Mouse (Mus musculus): Measurements from ENCODE around the gene Rbbp8nl. TPM values are rescaled to one million over a fixed set of nuclear protein-coding genes. Genes with fewer than 3 reads are reported as not detected.

The Rbbp8nl gene
- polyA plus RNA-seq (2012; rRNA removed) = 2.0 and 2.3 TPM in 2 replicates
- polyA plus RNA-seq (2014; fragmentation: Nextera tagmentation; extraction: Ambion mirVana) = 1.0 and 1.3 TPM in 2 replicates

- no peak within 1 kb of the TSS for H3K27ac ChIP-seq (replicated peaks; ENCODE audit: low read depth, low read length)
- H3K9me3 ChIP-seq (ENCODE audit: control insufficient read depth, low read length) = no peaks in the 10 kb centered on the region
- WGBS = 38% methylated on average over 16 of the region's 16 CpGs
- H3K4me1 ChIP-seq (ENCODE audit: control insufficient read depth, insufficient read depth, low read length) = no peaks in the 10 kb centered on the region
- TF ChIP-seq POLR2A (IDR thresholded peaks at IDR 0.05; ENCODE audit: borderline replicate concordance, extremely low read depth, insufficient read depth, insufficient read length) = no peak
- no peaks in the 10 kb centered on the region for H3K36me3 ChIP-seq (ENCODE audit: control insufficient read depth, insufficient read depth, low read length)
- H3K9ac ChIP-seq (ENCODE audit: low read depth, low read length, severe bottlenecking) = no peak within 1 kb of the TSS
- no peaks in the 10 kb centered on the region for H3K27me3 ChIP-seq (ENCODE audit: control insufficient read depth, insufficient read depth, low read length)
- 0 out of 2 replicates have a peak within 1 kb of the TSS, but pooled peaks have one; percentile 2 for H3K4me3 ChIP-seq (replicated peaks; ENCODE audit: low read length)
- H3K4me2 ChIP-seq (replicated peaks; ENCODE audit: low read depth, low read length, severe bottlenecking) = no peak within 1 kb of the TSS
- peak; percentile 52 for DNase-seq (ENCODE audit: low spot score)
- no peak for ATAC-seq (ENCODE audit: low FRiP score, low read depth)
These were observed at the start of gene Rbbp8nl for GRCm38 (mm10) chr2:180289440-180290108. Gene Rbbp8nl (minus strand): TSS chr2:180289879.

- Histone ChIP-seq H3K36me3 (ENCODE audit: control insufficient read depth, insufficient read depth, low read length) (no peaks in the 10 kb centered on the region), H3K27ac (replicated peaks; ENCODE audit: low read depth, low read length) (no peak within 1 kb of the TSS), H3K4me2 (replicated peaks; ENCODE audit: low read depth, low read length, severe bottlenecking) (peak within 1 kb of the TSS; percentile 62), H3K4me3 (replicated peaks; ENCODE audit: low read length) (peak within 1 kb of the TSS; percentile 38), H3K9ac (ENCODE audit: low read depth, low read length, severe bottlenecking) (peak within 1 kb of the TSS; percentile 47), H3K4me1 (ENCODE audit: control insufficient read depth, insufficient read depth, low read length) (peaks cover 12% of the 10 kb centered on the region), H3K27me3 (ENCODE audit: control insufficient read depth, insufficient read depth, low read length) (peaks cover 50% of the 10 kb centered on the region), H3K9me3 (ENCODE audit: control insufficient read depth, low read length) (no peaks in the 10 kb centered on the region)
- TF ChIP-seq POLR2A (IDR thresholded peaks at IDR 0.05; ENCODE audit: borderline replicate concordance, extremely low read depth, insufficient read depth, insufficient read length) = no peak
- DNase-seq (ENCODE audit: low spot score) = no peak
- ATAC-seq (ENCODE audit: low FRiP score, low read depth) = peak; percentile 60; the same call in 1 of the 2 replicates
- WGBS = 2% methylated on average over 31 of the region's 33 CpGs
These were observed 44.9 kb upstream of the Rbbp8nl start, which contains the start of gene Gata5 for GRCm38 (mm10) chr2:180334551-180334986. Gene Gata5 (minus strand): TSS chr2:180334699.

- Histone ChIP-seq H3K9me3 (ENCODE audit: control insufficient read depth, low read length) (no peaks in the 10 kb centered on the region), H3K9ac (ENCODE audit: low read depth, low read length, severe bottlenecking) (peak overlapping the region; percentile 47), H3K4me1 (ENCODE audit: control insufficient read depth, insufficient read depth, low read length) (peaks cover 12% of the 10 kb centered on the region), H3K27ac (replicated peaks; ENCODE audit: low read depth, low read length) (no peak overlapping the region), H3K36me3 (ENCODE audit: control insufficient read depth, insufficient read depth, low read length) (no peaks in the 10 kb centered on the region), H3K4me2 (replicated peaks; ENCODE audit: low read depth, low read length, severe bottlenecking) (peak overlapping the region; percentile 62), H3K27me3 (ENCODE audit: control insufficient read depth, insufficient read depth, low read length) (peaks cover 50% of the 10 kb centered on the region), H3K4me3 (replicated peaks; ENCODE audit: low read length) (peak overlapping the region; percentile 38)
- ATAC-seq (ENCODE audit: low FRiP score, low read depth) (no peak), DNase-seq (ENCODE audit: low spot score) (no peak)
- TF ChIP-seq POLR2A (IDR thresholded peaks at IDR 0.05; ENCODE audit: borderline replicate concordance, extremely low read depth, insufficient read depth, insufficient read length) = no peak
- WGBS = under 1% methylated on average over 66 of the region's 69 CpGs
These were observed 44.3 kb upstream of the Rbbp8nl start for GRCm38 (mm10) chr2:180333778-180334550.

- 88% methylated on average over 1 of the region's 1 CpGs for WGBS
- peaks cover 8% of the 10 kb centered on the region for H3K4me1 ChIP-seq (ENCODE audit: control insufficient read depth, insufficient read depth, low read length)
- no peak overlapping the region for H3K4me2 ChIP-seq (replicated peaks; ENCODE audit: low read depth, low read length, severe bottlenecking)
- ATAC-seq (ENCODE audit: low FRiP score, low read depth) (no peak), DNase-seq (ENCODE audit: low spot score) (no peak)
- no peaks in the 10 kb centered on the region for H3K36me3 ChIP-seq (ENCODE audit: control insufficient read depth, insufficient read depth, low read length)
- H3K9ac ChIP-seq (ENCODE audit: low read depth, low read length, severe bottlenecking) = no peak overlapping the region
- peaks cover 29% of the 10 kb centered on the region for H3K27me3 ChIP-seq (ENCODE audit: control insufficient read depth, insufficient read depth, low read length)
- no peak overlapping the region for H3K27ac ChIP-seq (replicated peaks; ENCODE audit: low read depth, low read length)
- TF ChIP-seq POLR2A (IDR thresholded peaks at IDR 0.05; ENCODE audit: borderline replicate concordance, extremely low read depth, insufficient read depth, insufficient read length) = no peak
- H3K4me3 ChIP-seq (replicated peaks; ENCODE audit: low read length) = no peak overlapping the region
- no peaks in the 10 kb centered on the region for H3K9me3 ChIP-seq (ENCODE audit: control insufficient read depth, low read length)
These were observed 39.8 kb upstream of the Rbbp8nl start for GRCm38 (mm10) chr2:180329466-180329865.

GRCm38 (mm10) chr2:180322674-180323355, 33.1 kb upstream of the Rbbp8nl start:
- no peak overlapping the region for H3K4me3 ChIP-seq (replicated peaks; ENCODE audit: low read length)
- H3K27ac ChIP-seq (replicated peaks; ENCODE audit: low read depth, low read length) = no peak overlapping the region
- no peaks in the 10 kb centered on the region for H3K9me3 ChIP-seq (ENCODE audit: control insufficient read depth, low read length)
- H3K9ac ChIP-seq (ENCODE audit: low read depth, low read length, severe bottlenecking) = no peak overlapping the region
- H3K4me1 ChIP-seq (ENCODE audit: control insufficient read depth, insufficient read depth, low read length) = peaks cover 4% of the 10 kb centered on the region; the same call in 1 of the 2 replicates
- TF ChIP-seq POLR2A (IDR thresholded peaks at IDR 0.05; ENCODE audit: borderline replicate concordance, extremely low read depth, insufficient read depth, insufficient read length) = no peak
- DNase-seq (ENCODE audit: low spot score) (no peak), ATAC-seq (ENCODE audit: low FRiP score, low read depth) (no peak)
- no peaks in the 10 kb centered on the region for H3K27me3 ChIP-seq (ENCODE audit: control insufficient read depth, insufficient read depth, low read length)
- no peaks in the 10 kb centered on the region for H3K36me3 ChIP-seq (ENCODE audit: control insufficient read depth, insufficient read depth, low read length)
- 16% methylated on average over 14 of the region's 14 CpGs for WGBS
- H3K4me2 ChIP-seq (replicated peaks; ENCODE audit: low read depth, low read length, severe bottlenecking) = no peak overlapping the region

Measured in limb, embryonic 14.5 days (tissue).